Mouse (Mus musculus) heart, postnatal 0 days (tissue): ENCODE results near the gene 4930404H24Rik.

Experiments
- CTCF ChIP-seq: IDR thresholded peaks from 2 replicates; pipeline ENCODE4 v1.5.1; 2016; ENCODE audit warnings: antibody characterized with exemption, control low read depth, low read depth
- EP300 ChIP-seq: IDR thresholded peaks from 2 replicates; pipeline ENCODE4 v1.6.1; 2016; ENCODE audit warnings: antibody characterized with exemption, low read depth

GRCm38 (mm10) chr2:153515582-153515981 is 23.0 kb downstream of the 4930404H24Rik start:
- TF ChIP-seq CTCF: no peak
- TF ChIP-seq EP300: no peak
